Mouse (Mus musculus) B cell, adult 2 months (primary cell): ENCODE results near the gene Akirin1.

Source experiments
- DNase-seq, 2 experiments: peaks; one replicate each; pipeline ENCODE4 v3.0.0; 2022

Gene Akirin1

GRCm38 (mm10) chr4:123750152-123750651 is at the start of gene Akirin1:
Gene Akirin1, minus strand, starts transcription at chr4:123750345.
- DNase-seq = peak; percentile 99

GRCm38 (mm10) chr4:123797856-123798255 is 47.7 kb upstream of the Akirin1 start:
- DNase-seq = no peak

- DNase-seq = no peak
Measured at GRCm38 (mm10) chr4:123797403-123797802, 47.3 kb upstream of the Akirin1 start.

- peak in 1 of 2 experiments; percentile 11 for DNase-seq
Measured at GRCm38 (mm10) chr4:123795057-123795456, 44.9 kb upstream of the Akirin1 start.

- DNase-seq = no peak
Measured at GRCm38 (mm10) chr4:123793136-123793535, 43.0 kb upstream of the Akirin1 start.

GRCm38 (mm10) chr4:123792666-123793065 is 42.5 kb upstream of the Akirin1 start:
- no peak for DNase-seq

- DNase-seq = no peak
Measured at GRCm38 (mm10) chr4:123787191-123787985, 37.2 kb upstream of the Akirin1 start, which contains the start of gene Rhbdl2. Gene Rhbdl2, plus strand, starts transcription at chr4:123787874.

GRCm38 (mm10) chr4:123768234-123768633 is 18.1 kb upstream of the Akirin1 start:
- no peak for DNase-seq

GRCm38 (mm10) chr4:123767807-123768206 is 17.7 kb upstream of the Akirin1 start:
- no peak for DNase-seq

GRCm38 (mm10) chr4:123765071-123765470 is 14.9 kb upstream of the Akirin1 start:
- DNase-seq = no peak

GRCm38 (mm10) chr4:123758306-123758705 is 8.2 kb upstream of the Akirin1 start:
- DNase-seq = no peak

- DNase-seq = peak; percentile 16 to 24
Measured at GRCm38 (mm10) chr4:123750707-123751312, 665 bp upstream of the Akirin1 start.

GRCm38 (mm10) chr4:123749484-123750130 is 538 bp downstream of the Akirin1 start:
- DNase-seq = no peak

GRCm38 (mm10) chr4:123748726-123749415 is 1.3 kb downstream of the Akirin1 start:
- peak; percentile 8 to 12 for DNase-seq

GRCm38 (mm10) chr4:123745221-123745775 is 4.8 kb downstream of the Akirin1 start:
- DNase-seq = no peak

GRCm38 (mm10) chr4:123742891-123743290 is 7.3 kb downstream of the Akirin1 start:
- DNase-seq = no peak

GRCm38 (mm10) chr4:123738708-123739107 is 11.4 kb downstream of the Akirin1 start:
- no peak for DNase-seq

- DNase-seq = no peak
Measured at GRCm38 (mm10) chr4:123733532-123733931, 16.6 kb downstream of the Akirin1 start.

GRCm38 (mm10) chr4:123732921-123733320 is 17.2 kb downstream of the Akirin1 start:
- DNase-seq = no peak

- no peak for DNase-seq
Measured at GRCm38 (mm10) chr4:123732163-123732910, 17.8 kb downstream of the Akirin1 start.

- DNase-seq = no peak
Measured at GRCm38 (mm10) chr4:123721761-123722160, 28.4 kb downstream of the Akirin1 start.

- DNase-seq = no peak
Measured at GRCm38 (mm10) chr4:123718434-123718780, 31.7 kb downstream of the Akirin1 start.
